Mouse (Mus musculus) heart, embryonic 15.5 days (tissue): ENCODE measurements around the gene Iqcd. TPM values are rescaled to one million over a fixed set of nuclear protein-coding genes. Genes with fewer than 3 reads are reported as not detected.
A peak's percentile ranks its signal among the peaks of the same experiment; 100 is the strongest.

Experiments
- ATAC-seq: fragments of 200-750 bp; cut with Nextera tagmentation; replicated peaks from 2 replicates; pipeline ENCODE4 v1.8.0; 2017; ENCODE audit warnings: low read depth, moderate TSS enrichment; ENCODE audit not compliant: insufficient number of reproducible peaks, insufficient read depth, low FRiP score
- H3K27ac ChIP-seq: fragments of 300-500 bp; sonication (generic); 2 replicates; pipeline ENCODE4 v1.5.1; 2015; ENCODE audit warnings: mild to moderate bottlenecking, inconsistent platforms
- H3K27me3 ChIP-seq: fragments of 300-500 bp; sonication (generic); 2 replicates; pipeline ENCODE4 v1.6.1; 2015; ENCODE audit warnings: inconsistent platforms
- H3K36me3 ChIP-seq: fragments of 300-500 bp; sonication (generic); 2 replicates; pipeline ENCODE4 v1.6.1; 2015; ENCODE audit warnings: mild to moderate bottlenecking, inconsistent platforms
- H3K4me1 ChIP-seq: fragments of 300-500 bp; sonication (generic); replicated peaks from 2 replicates; pipeline ENCODE4 v1.6.1; 2015; ENCODE audit warnings: inconsistent platforms
- H3K4me2 ChIP-seq: fragments of 300-500 bp; sonication (generic); 2 replicates; pipeline ENCODE4 v1.6.1; 2015; ENCODE audit warnings: inconsistent platforms, mild to moderate bottlenecking, moderate library complexity
- H3K4me3 ChIP-seq: fragments of 300-500 bp; sonication (generic); 2 replicates; pipeline ENCODE4 v1.5.1; 2015; ENCODE audit warnings: mild to moderate bottlenecking, inconsistent platforms
- H3K9ac ChIP-seq: fragments of 300-500 bp; sonication (generic); 2 replicates; pipeline ENCODE4 v1.6.1; 2015; ENCODE audit warnings: mild to moderate bottlenecking, inconsistent platforms
- H3K9me3 ChIP-seq: fragments of 300-500 bp; sonication (generic); replicated peaks from 2 replicates; pipeline ENCODE4 v1.6.1; 2016; ENCODE audit warnings: inconsistent platforms
- WGBS: fragments of 180-500 bp; shearing (Covaris S2); methylation state at CpG from one replicate; pipeline ENCODE4 v1.1.7; 2015; ENCODE audit warnings: mixed read lengths; 5-methylcytosine and 5-hydroxymethylcytosine counted together
- polyA plus RNA-seq: library from polyadenylated mRNA; unstranded; fragments of >200 nt; fragmentation: Nextera tagmentation; extraction: Ambion mirVana; gene quantifications from 2 replicates; pipeline ENCODE4 v1.2.1, GENCODE M21; 2015

Iqcd gene
- polyA plus RNA-seq, 1 experiment from 2014 or later, result 0.19 TPM

GRCm38 (mm10) chr5:120634860-120635259, 46.0 kb downstream of the Iqcd start:
- Histone ChIP-seq H3K27ac (no peak overlapping the region), H3K4me3 (no peak overlapping the region), H3K4me2 (no peak overlapping the region), H3K27me3 (peaks cover 5% of the 10 kb centered on the region; the same call in 1 of the 2 replicates), H3K9me3 (no peaks in the 10 kb centered on the region), H3K4me1 (peaks cover 11% of the 10 kb centered on the region), H3K36me3 (no peaks in the 10 kb centered on the region), H3K9ac (no peak overlapping the region)
- no peak for ATAC-seq
- WGBS, result 47% methylated on average over 5 of the region's 5 CpGs

DNA sequence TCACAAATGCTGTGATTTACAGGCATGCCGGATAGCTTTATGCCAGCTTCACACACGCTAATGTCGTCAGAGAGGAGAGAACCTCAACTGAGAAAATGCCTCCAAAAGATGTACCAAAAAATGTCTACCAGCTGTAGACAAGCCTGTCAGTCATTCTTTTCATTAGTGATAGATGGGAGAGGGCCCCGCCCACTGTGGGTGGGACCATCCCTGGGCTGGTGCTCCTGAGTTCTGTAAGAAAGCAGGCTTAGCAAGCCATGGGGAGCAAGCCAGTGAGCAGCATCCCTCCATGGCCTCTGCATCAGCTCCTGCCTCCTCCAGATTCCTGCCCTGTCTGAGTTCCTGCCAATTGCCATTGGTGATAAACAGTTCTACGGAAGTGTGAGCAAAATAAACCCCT, 46.8 kb downstream of the Iqcd start:
- H3K4me1 ChIP-seq, result peaks cover 11% of the 10 kb centered on the region
- H3K9ac ChIP-seq, result no peak overlapping the region
- no peak overlapping the region for H3K4me2 ChIP-seq
- H3K9me3 ChIP-seq, result no peaks in the 10 kb centered on the region
- no peak overlapping the region for H3K27ac ChIP-seq
- H3K36me3 ChIP-seq, result no peaks in the 10 kb centered on the region
- WGBS, result 73% methylated on average over 5 of the region's 5 CpGs
- ATAC-seq, result no peak
- no peak overlapping the region for H3K4me3 ChIP-seq
- no peaks in the 10 kb centered on the region for H3K27me3 ChIP-seq

GRCm38 (mm10) chr5:120640094-120640493, 51.3 kb downstream of the Iqcd start:
- H3K9ac ChIP-seq, result no peak overlapping the region
- no peaks in the 10 kb centered on the region for H3K9me3 ChIP-seq
- no peak overlapping the region for H3K4me2 ChIP-seq
- H3K27me3 ChIP-seq, result peaks cover 3% of the 10 kb centered on the region; the same call in 1 of the 2 replicates
- peaks cover 8% of the 10 kb centered on the region for H3K4me1 ChIP-seq
- no peak overlapping the region for H3K4me3 ChIP-seq
- H3K27ac ChIP-seq, result no peak overlapping the region
- ATAC-seq, result no peak
- WGBS, result 84% methylated on average over 7 of the region's 7 CpGs
- no peaks in the 10 kb centered on the region for H3K36me3 ChIP-seq

DNA sequence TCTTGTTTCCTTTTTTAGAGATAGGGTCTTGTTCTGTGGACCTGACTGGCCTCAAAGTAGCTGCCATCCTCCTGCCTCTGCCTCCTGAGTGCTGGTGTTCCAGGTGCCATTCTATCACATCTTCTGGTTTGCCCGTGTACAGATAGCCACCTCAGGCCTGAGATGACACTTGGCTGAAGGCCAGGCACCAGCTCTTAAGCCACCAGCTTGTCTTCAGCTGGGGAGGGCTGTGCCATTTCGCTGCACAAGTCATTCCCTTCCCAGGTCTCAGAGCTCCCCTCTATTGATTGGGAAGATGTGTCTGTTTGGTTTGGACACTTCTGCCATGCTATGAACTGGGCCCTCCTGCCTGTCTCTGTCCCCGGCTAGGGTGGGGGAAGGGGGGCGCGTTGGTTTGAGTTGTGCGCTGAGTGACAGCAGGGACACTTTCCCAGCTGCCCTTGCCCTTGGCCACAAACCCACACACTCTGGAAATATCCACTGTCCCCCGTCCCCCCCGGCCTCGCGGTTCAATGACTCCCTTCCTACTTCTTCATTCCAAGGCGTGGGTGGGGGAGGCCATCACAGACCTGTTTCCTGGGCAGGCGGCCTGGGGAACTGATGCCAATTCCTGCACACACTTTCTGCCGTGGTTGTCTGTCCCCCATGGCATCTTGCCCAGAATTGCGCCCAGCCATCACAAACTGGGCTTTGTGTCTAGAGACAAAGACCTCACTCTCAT, 54.7 kb downstream of the Iqcd start:
- 48% methylated on average over 14 of the region's 14 CpGs for WGBS
- no peak for ATAC-seq

DNA sequence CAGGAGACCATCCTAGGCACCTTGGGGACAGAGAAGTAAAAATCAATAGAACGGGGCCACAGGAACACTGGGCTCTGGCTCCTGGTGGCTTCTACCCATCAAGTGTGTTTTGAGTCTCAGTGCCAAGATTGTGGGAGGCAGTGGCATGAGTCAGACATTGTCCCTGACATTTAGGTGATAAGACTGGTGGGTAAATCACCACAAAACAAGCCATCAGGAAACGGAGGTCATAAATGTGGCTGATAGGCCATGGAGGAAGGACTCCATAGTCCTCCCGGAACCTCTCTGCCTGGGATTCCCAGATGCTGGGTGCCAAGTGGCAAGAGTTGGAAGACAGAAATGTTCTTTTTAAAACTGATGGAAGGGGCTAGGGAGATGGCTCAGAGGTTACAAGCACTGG, 55.4 kb downstream of the Iqcd start:
- Histone ChIP-seq H3K4me3 (no peak overlapping the region), H3K9me3 (no peaks in the 10 kb centered on the region), H3K4me2 (no peak overlapping the region), H3K27ac (no peak overlapping the region), H3K9ac (no peak overlapping the region), H3K36me3 (no peaks in the 10 kb centered on the region), H3K4me1 (peaks cover 21% of the 10 kb centered on the region), H3K27me3 (peaks cover 28% of the 10 kb centered on the region)
- ATAC-seq, result no peak
- WGBS, result 54% methylated on average over 3 of the region's 3 CpGs

More for the DNA sequence above, 54.7 kb downstream of the Iqcd start:
- no peaks in the 10 kb centered on the region for H3K9me3 ChIP-seq
- H3K9ac ChIP-seq, result no peak overlapping the region
- H3K27ac ChIP-seq, result no peak overlapping the region
- no peak overlapping the region for H3K4me2 ChIP-seq
- H3K4me3 ChIP-seq, result no peak overlapping the region
- H3K4me1 ChIP-seq, result peaks cover 14% of the 10 kb centered on the region
- H3K36me3 ChIP-seq, result no peaks in the 10 kb centered on the region
- peaks cover 21% of the 10 kb centered on the region for H3K27me3 ChIP-seq

DNA sequence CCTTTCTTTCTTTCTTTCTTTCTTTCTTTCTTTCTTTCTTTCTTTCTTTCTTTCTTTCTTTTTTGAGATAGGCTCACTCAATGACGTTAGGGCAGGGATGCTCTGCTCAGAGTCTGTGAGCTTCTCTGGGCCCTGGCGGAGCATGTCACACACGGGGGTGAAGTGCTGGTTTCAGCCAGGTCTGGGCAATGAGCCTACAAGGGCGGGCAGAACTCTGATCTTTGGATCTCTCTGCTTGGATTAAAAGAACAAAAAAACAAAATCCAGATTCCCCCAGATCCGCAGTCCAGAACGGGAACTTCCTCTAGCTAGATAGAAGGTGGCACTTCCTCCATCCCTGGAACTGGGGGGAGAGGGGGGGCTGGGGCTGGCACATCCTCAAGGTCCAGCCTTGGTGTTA, 57.0 kb downstream of the Iqcd start:
- Histone ChIP-seq H3K4me1 (peaks cover 24% of the 10 kb centered on the region), H3K4me3 (no peak overlapping the region), H3K9ac (no peak overlapping the region), H3K9me3 (no peaks in the 10 kb centered on the region), H3K4me2 (no peak overlapping the region), H3K27me3 (peaks cover 45% of the 10 kb centered on the region), H3K27ac (no peak overlapping the region), H3K36me3 (no peaks in the 10 kb centered on the region)
- WGBS, result 47% methylated on average over 6 of the region's 6 CpGs
- no peak for ATAC-seq

- Histone ChIP-seq H3K27me3 (peaks cover 56% of the 10 kb centered on the region), H3K4me3 (no peak overlapping the region), H3K27ac (no peak overlapping the region), H3K4me1 (peaks cover 24% of the 10 kb centered on the region), H3K36me3 (no peaks in the 10 kb centered on the region), H3K4me2 (no peak overlapping the region), H3K9ac (no peak overlapping the region), H3K9me3 (no peaks in the 10 kb centered on the region)
- WGBS, result 61% methylated on average over 4 of the region's 4 CpGs
- ATAC-seq, result no peak
Observed at GRCm38 (mm10) chr5:120647361-120647760, 58.5 kb downstream of the Iqcd start.

DNA sequence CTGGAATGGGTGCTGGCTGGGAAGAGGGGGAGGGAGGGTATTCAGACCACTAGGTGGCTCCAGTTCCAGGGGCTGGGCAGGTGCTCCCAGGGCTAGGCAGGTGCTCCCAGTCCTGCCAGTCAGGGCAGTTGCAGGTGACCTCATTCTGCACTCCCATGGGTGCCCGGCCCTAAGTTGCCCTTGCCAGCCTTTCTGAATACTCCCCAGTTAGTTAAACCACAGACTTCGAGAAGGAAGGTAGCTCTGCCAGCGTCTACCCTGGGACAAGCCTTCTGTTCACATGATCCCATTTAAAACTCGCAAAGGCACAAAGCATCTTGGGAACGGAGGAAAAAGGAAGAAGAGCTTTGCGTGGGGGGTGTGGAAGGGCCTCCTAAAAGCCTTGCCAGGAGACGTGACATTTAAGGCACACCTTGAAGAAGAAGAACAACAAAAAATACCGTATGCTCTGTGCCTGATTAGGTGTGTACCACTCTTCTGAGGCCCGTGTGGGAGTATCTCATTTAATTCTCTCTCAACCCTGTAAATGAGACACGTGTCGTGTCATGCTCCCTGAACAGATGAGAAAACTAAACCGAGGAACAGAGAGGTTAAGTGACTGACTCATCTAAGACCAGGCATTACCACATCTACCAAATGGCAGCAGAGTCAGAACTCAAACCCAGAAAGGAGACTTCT, 59.1 kb downstream of the Iqcd start:
- ATAC-seq, result no peak
- H3K4me2 ChIP-seq, result peak overlapping the region; percentile 68
- peaks cover 58% of the 10 kb centered on the region for H3K27me3 ChIP-seq
- H3K27ac ChIP-seq, result no peak overlapping the region
- no peak overlapping the region for H3K9ac ChIP-seq
- WGBS, result 25% methylated on average over 12 of the region's 12 CpGs
- no peaks in the 10 kb centered on the region for H3K9me3 ChIP-seq
- peaks cover 24% of the 10 kb centered on the region for H3K4me1 ChIP-seq
- H3K4me3 ChIP-seq, result peak overlapping the region; percentile 40
- no peaks in the 10 kb centered on the region for H3K36me3 ChIP-seq

DNA sequence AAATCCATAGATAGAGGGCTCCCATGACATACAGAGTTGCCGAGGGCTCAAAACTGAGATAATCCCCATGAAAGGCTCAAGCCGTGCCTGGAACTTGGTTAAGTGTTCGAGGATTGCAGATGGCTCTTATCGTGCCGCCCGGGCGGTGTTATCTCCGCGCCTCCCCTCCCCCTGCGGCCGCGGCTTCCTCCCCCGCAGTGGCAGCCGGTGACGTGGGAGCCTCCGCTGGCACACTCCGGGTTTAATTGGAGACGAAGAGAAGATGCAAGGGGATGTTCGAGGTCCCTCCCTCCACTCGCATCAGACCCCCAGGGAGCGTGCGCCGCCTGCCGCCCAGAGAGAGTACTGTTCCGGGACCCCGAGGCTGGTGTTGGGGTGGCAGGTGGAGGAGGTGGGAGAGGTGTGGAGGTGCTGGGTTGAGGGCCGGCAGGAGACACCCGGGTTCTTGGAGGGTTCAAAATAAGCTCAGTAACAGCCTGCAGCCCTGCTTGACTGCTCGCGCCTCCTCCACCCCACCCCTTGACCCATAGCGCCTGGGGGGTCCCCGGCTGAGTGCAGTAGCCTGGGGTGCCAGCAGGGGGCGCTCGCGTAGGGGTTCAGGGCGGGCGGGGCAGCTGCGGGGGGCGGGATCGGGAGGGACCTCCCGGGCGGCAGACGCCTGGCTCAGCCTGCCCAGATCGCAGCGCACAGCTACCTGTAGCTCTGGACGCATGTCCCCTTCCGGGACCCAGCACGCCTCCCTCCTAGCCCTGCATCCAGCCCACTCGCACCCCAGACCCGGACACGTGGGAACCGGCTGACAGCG, 60.0 kb downstream of the Iqcd start, which contains the start of gene Rasal1:
Gene Rasal1, plus strand, starts transcription at position 244 of the 805 bp plus-strand sequence.
- H3K4me2 ChIP-seq, result peak within 1 kb of the TSS; percentile 68
- under 1% methylated on average over 51 of the region's 53 CpGs for WGBS
- H3K9ac ChIP-seq, result peak within 1 kb of the TSS; percentile 14; the same call in 1 of the 2 replicates
- peaks cover 20% of the 10 kb centered on the region for H3K4me1 ChIP-seq
- peaks cover 62% of the 10 kb centered on the region for H3K27me3 ChIP-seq
- H3K27ac ChIP-seq, result no peak within 1 kb of the TSS
- peak within 1 kb of the TSS; percentile 40 for H3K4me3 ChIP-seq
- no peaks in the 10 kb centered on the region for H3K9me3 ChIP-seq
- no peaks in the 10 kb centered on the region for H3K36me3 ChIP-seq
- peak; percentile 45; the same call in 1 of the 2 replicates for ATAC-seq

DNA sequence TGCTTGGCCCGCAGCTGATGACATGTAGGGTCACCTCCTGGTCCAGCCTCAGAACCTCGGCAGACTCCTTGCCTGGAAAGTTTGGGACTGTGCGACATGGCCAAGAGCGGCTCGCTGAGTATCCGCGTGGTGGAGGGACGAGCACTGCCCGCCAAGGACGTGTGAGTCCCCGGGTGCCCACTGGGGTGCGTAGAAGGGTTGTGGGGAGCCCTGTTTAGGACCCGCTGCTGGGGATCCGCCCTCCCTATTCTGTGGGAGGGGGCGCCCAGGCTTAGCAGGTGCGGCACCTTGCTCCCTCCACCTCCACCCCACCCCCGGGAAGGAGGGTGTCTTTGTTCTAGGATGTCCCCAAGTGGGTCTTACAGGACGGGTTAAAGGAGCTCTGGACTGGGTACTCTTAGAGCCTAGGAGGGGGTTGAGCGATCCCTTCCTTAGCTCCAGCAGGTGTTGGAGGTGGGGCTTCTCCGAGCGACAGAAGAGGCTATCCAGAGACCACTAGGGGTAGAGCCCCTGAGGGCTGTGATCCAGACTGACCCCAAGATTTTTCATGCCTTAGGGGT, 60.6 kb downstream of the Iqcd start:
- ATAC-seq, result no peak
- H3K9me3 ChIP-seq, result no peaks in the 10 kb centered on the region
- peaks cover 17% of the 10 kb centered on the region for H3K4me1 ChIP-seq
- no peaks in the 10 kb centered on the region for H3K36me3 ChIP-seq
- H3K27me3 ChIP-seq, result peaks cover 63% of the 10 kb centered on the region
- no peak overlapping the region; the same call in 1 of the 2 replicates for H3K9ac ChIP-seq
- WGBS, result 3% methylated on average over 21 of the region's 21 CpGs
- no peak overlapping the region for H3K27ac ChIP-seq
- H3K4me2 ChIP-seq, result peak overlapping the region; percentile 68
- peak overlapping the region; percentile 40 for H3K4me3 ChIP-seq

DNA sequence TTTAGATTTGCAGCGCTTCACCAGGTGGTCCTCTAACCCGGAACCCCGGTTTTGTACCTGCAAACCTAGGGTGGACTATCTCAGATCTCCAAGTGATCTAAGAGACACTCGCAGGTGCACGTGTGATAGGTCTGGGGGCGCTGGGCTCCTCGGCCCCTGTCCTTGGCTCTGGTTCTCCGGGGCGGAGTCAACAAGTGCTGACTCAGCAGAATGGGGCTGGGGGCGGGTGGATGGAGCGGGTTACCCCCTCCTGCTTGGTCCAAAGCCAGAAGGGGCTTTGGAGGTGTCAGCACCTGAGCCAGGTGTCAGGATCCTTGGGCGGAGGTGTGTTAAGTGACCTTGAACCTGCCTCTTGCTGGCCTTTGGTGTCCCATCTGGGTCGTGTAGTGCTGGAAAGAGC, 61.1 kb downstream of the Iqcd start:
- H3K4me1 ChIP-seq, result peaks cover 17% of the 10 kb centered on the region
- no peak overlapping the region for H3K9ac ChIP-seq
- H3K9me3 ChIP-seq, result no peaks in the 10 kb centered on the region
- peaks cover 65% of the 10 kb centered on the region for H3K27me3 ChIP-seq
- 24% methylated on average over 13 of the region's 13 CpGs for WGBS
- no peaks in the 10 kb centered on the region for H3K36me3 ChIP-seq
- H3K4me3 ChIP-seq, result peak overlapping the region; percentile 40; the same call in 1 of the 2 replicates
- no peak for ATAC-seq
- H3K4me2 ChIP-seq, result no peak overlapping the region
- H3K27ac ChIP-seq, result no peak overlapping the region
